Mouse (Mus musculus) brain, embryonic 14.5 days (tissue): Measurements from ENCODE around the gene Srgap3. TPM values are rescaled to one million over a fixed set of nuclear protein-coding genes. Genes with fewer than 3 reads are reported as not detected.

Source experiments
- DNase-seq: peaks from one replicate; pipeline ENCODE4 v3.0.0-alpha.2; 2011; ENCODE audit warnings: low read depth
- CTCF ChIP-seq: fragments of 200-500 bp; IDR thresholded peaks from 2 replicates; pipeline ENCODE4 v1.5.1; 2012; ENCODE audit warnings: inconsistent platforms, mild to moderate bottlenecking, moderate library complexity, borderline replicate concordance; ENCODE audit not compliant: insufficient read depth, insufficient read length; ENCODE audit errors: extremely low read depth
- POLR2A ChIP-seq: fragments of 200-500 bp; IDR thresholded peaks from 2 replicates; pipeline ENCODE4 v1.6.1; 2012; ENCODE audit warnings: mild to moderate bottlenecking, inconsistent platforms, borderline replicate concordance; ENCODE audit not compliant: poor library complexity, insufficient read depth, insufficient read length, severe bottlenecking; ENCODE audit errors: extremely low read depth
- polyA plus RNA-seq: library from polyadenylated mRNA; depleted of rRNA; stranded (reverse); fragments of >200 nt; gene quantifications from 2 replicates; pipeline ENCODE4 v1.2.3, GENCODE M21; 2012

Gene Srgap3
- polyA plus RNA-seq, 1 experiment = 112 TPM

- no peak for TF ChIP-seq POLR2A
- no peak for TF ChIP-seq CTCF
- DNase-seq = no peak
Observed at GRCm38 (mm10) chr6:112752517-112752916, 194.5 kb downstream of the Srgap3 start.

GRCm38 (mm10) chr6:112752007-112752406 lies 195.1 kb downstream of the Srgap3 start:
- no peak for DNase-seq
- TF ChIP-seq POLR2A (no peak), CTCF (no peak)

GRCm38 (mm10) chr6:112742297-112742696 lies 204.8 kb downstream of the Srgap3 start:
- TF ChIP-seq POLR2A (no peak), CTCF (peak; percentile 25; the same call in 1 of the 2 replicates)
- peak; percentile 31 for DNase-seq

GRCm38 (mm10) chr6:112741766-112742165 lies 205.3 kb downstream of the Srgap3 start:
- DNase-seq = no peak
- TF ChIP-seq POLR2A = no peak
- no peak for TF ChIP-seq CTCF

DNA sequence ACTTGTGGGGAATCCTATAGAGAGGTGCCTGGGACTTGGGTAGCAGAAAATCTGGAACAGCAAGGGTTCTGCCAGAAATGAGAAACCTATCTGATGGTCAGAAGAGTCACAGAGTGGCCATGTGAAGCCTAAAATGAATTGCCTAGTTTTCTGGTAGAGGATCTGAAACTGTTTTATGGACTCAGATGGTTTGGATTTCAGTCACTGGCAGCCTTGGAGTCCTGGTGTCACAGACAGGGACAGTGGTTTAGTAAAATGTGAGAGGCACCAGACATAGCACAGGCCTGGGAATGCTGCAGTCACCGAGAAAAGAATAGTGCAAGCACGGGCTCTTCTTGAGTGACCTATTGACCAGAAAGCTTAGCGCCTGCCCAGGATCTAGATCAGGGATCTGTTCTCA lies 207.4 kb downstream of the Srgap3 start:
- TF ChIP-seq POLR2A (no peak), CTCF (no peak)
- no peak for DNase-seq

GRCm38 (mm10) chr6:112738924-112739323 lies 208.1 kb downstream of the Srgap3 start:
- TF ChIP-seq CTCF (no peak), POLR2A (no peak)
- no peak for DNase-seq

DNA sequence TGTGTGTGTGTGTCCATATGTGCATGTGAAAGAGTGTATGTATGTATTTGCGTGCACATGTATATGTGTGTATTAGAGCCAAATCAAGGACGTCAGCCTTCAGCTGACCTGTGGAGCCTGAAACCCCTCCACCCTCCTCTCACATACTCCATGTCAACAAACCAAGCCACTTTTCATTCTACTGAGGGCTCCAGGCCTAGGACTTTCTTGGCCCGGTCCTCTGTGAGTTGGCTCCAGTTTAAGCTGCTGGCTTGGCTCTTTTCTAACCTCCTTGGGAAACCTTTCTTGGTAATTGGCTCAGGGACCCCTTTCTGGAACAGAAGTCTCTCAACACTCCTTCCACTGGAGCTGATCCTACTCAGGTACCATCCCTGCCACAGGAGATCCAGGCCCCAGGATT lies 210.6 kb downstream of the Srgap3 start:
- no peak for DNase-seq
- no peak for TF ChIP-seq POLR2A
- TF ChIP-seq CTCF = no peak

GRCm38 (mm10) chr6:112735054-112735453 lies 212.0 kb downstream of the Srgap3 start:
- peak; percentile 46 for DNase-seq
- TF ChIP-seq CTCF (no peak), POLR2A (no peak)

GRCm38 (mm10) chr6:112733942-112734341 lies 213.1 kb downstream of the Srgap3 start:
- TF ChIP-seq POLR2A (no peak), CTCF (no peak)
- peak; percentile 63 for DNase-seq

- no peak for DNase-seq
- TF ChIP-seq CTCF = peak; percentile 36; the same call in 1 of the 2 replicates
- no peak for TF ChIP-seq POLR2A
Observed at GRCm38 (mm10) chr6:112732434-112732833, 214.6 kb downstream of the Srgap3 start.

- no peak for DNase-seq
- no peak for TF ChIP-seq CTCF
- TF ChIP-seq POLR2A = no peak
Observed at GRCm38 (mm10) chr6:112731386-112731785, 215.7 kb downstream of the Srgap3 start.

DNA sequence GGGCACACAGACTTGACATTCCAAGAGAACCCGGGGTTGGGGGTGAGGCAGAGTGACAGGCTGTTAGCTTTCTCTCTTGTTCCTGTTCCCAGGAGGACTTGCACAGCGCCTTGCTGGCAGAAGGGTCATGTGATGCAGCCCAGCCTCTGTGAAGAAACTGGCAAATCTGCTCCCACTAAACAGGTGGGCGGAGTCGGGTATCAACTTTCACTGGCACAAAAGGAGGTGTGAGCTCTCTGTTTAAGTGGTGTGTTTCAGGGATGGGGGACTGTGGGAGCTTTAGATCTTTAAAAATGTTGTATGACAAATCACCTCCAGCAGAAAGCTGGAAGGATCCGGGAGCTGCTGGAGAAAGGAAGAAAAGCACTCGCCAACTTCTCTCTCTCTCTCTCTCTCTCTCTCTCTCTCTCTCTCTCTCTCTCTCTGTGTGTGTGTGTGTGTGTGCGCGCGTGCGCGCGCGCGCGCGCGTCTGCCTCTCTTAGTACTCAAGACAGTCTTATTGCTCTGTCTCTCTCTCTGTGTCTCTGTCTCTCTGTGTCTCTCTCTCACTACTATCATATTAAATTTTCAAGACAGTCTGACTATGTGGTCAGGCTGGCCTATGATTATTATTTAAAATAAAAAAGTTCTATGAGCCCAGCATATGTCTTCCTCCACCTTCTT lies 218.2 kb downstream of the Srgap3 start:
- DNase-seq = peak; percentile 95
- no peak for TF ChIP-seq POLR2A
- no peak for TF ChIP-seq CTCF
